ENCODE assay signal across 9 mouse cellular contexts in genomic region chr9:86661679-86662078, GRCm38 (mm10). TPM values are rescaled to one million over a fixed set of nuclear protein-coding genes. Genes with fewer than 3 reads are reported as not detected.
DNase-seq lines count a peak whose midpoint lies in the region.
"Had no signal": no experiment of that assay in that cellular context is flagged by ENCODE, and none has a peak within 500 bp of the region (broad histone marks: within the 10 kb centered on the region; RNA-seq: fewer than 3 reads in every experiment).

No protein-coding gene starts in this region.

- peak; percentile 56 for DNase-seq in heart, adult 11 months
- no peak for DNase-seq in heart, postnatal 10 days
- DNase-seq in lung, postnatal 10 days = peak; percentile 47
- DNase-seq in lung, postnatal 36 days = no peak
- peak; percentile 85 for DNase-seq in ZHBTc4 (ENCODE audit: low read depth, low spot score)
- peak; percentile 6 to 10 for DNase-seq in natural killer cell, adult 2 months (ENCODE audit: low spot score in 2 of 2)
- no peak for DNase-seq in adrenal gland, postnatal 36 days
- DNase-seq in right cerebral cortex, postnatal 25 days = no peak

- intact Hi-C loops in heart, postnatal 10 days (cut with DNase I) = no loop called here

RNA-seq across cellular contexts. Expression of gene Me1, which starts 34.1 kb away (rescaled TPM):
- 10 to 100 TPM; 63.4 to 69.7 TPM for total RNA-seq in heart, postnatal 10 days (2021)
- total RNA-seq in adrenal gland, postnatal 36 days (2021) = 1,000 to 10,000 TPM; 1,431 to 2,044 TPM
- total RNA-seq: neutrophil, adult 5-6 weeks had no signal

Comparison
In these comparisons a context has a peak if more than half of its experiments do, and no peak if none do; other contexts are left out.
1. DNase-seq: peak in heart, adult 11 months (single experiment), lung, postnatal 10 days (single experiment), ZHBTc4 (single experiment) and natural killer cell, adult 2 months (2 of 2); none in heart, postnatal 10 days (0 of 2), lung, postnatal 36 days (single experiment), adrenal gland, postnatal 36 days (0 of 2) and right cerebral cortex, postnatal 25 days (single experiment).
2. RNA of gene Me1, which starts 34.1 kb away (total RNA-seq): 1,431 to 2,044 TPM in adrenal gland, postnatal 36 days; 63.4 to 69.7 TPM in heart, postnatal 10 days; every median in the first group is over 10 times any median in the second.